28 mouse cellular contexts compared by ENCODE assay signal in genomic region chr8:128474614-128475013, GRCm38 (mm10).
DNase-seq lines count a peak whose midpoint lies in the region; ATAC-seq and TF ChIP-seq lines count a peak whose summit lies in the region.
"Had no signal": no experiment of that assay in that cellular context is flagged by ENCODE, and none has a peak within 500 bp of the region (broad histone marks: within the 10 kb centered on the region; RNA-seq: fewer than 3 reads in every experiment).

No protein-coding gene starts in this region.

- H3K36me3 ChIP-seq in intestine, embryonic 14.5 days (ENCODE audit: control insufficient read depth, insufficient read depth, low read length): peaks cover 28% of the 10 kb centered on the region
- no peaks in the 10 kb centered on the region for H3K36me3 ChIP-seq in intestine, postnatal 0 days (ENCODE audit: control insufficient read depth, insufficient read depth)
- peaks cover 27% of the 10 kb centered on the region for H3K36me3 ChIP-seq in lung, embryonic 16.5 days (ENCODE audit: control insufficient read depth, insufficient read depth, low read length)
- H3K36me3 ChIP-seq: stomach, embryonic 15.5 days had no signal

- no peaks in the 10 kb centered on the region for H3K9me3 ChIP-seq in intestine, embryonic 14.5 days (ENCODE audit: control insufficient read depth, low read length)
- H3K9me3 ChIP-seq in intestine, postnatal 0 days (ENCODE audit: control insufficient read depth): no peaks in the 10 kb centered on the region
- H3K9me3 ChIP-seq in lung, embryonic 16.5 days (ENCODE audit: control insufficient read depth, low read length): no peaks in the 10 kb centered on the region
- H3K9me3 ChIP-seq: forebrain, embryonic 15.5 days; neural tube, embryonic 13.5 days; stomach, embryonic 15.5 days had no signal

- 47% methylated on average over 2 of the region's 2 CpGs for WGBS in intestine, embryonic 14.5 days
- 34% methylated on average over 2 of the region's 2 CpGs for WGBS in intestine, postnatal 0 days
- 31% methylated on average over 2 of the region's 2 CpGs for WGBS in lung, embryonic 16.5 days
- WGBS in lung, adult 2 months: 15% methylated on average over 2 of the region's 2 CpGs

- no peaks in the 10 kb centered on the region for H3K4me1 ChIP-seq in intestine, embryonic 14.5 days (replicated peaks; ENCODE audit: control insufficient read depth, insufficient read depth, low read length)
- H3K4me1 ChIP-seq in intestine, postnatal 0 days (replicated peaks; ENCODE audit: control insufficient read depth, insufficient read depth, low read length): no peaks in the 10 kb centered on the region
- no peaks in the 10 kb centered on the region; the same call in 1 of the 2 replicates for H3K4me1 ChIP-seq in lung, embryonic 16.5 days (replicated peaks; ENCODE audit: control insufficient read depth, insufficient read depth, low read length)
- peaks cover 5% of the 10 kb centered on the region for H3K4me1 ChIP-seq in lung, adult 2 months (ENCODE audit: control insufficient read depth, insufficient read depth, low read length)
- H3K4me1 ChIP-seq: neural tube, embryonic 13.5 days; stomach, embryonic 15.5 days had no signal

- DNase-seq in intestine, embryonic 14.5 days (ENCODE audit: low spot score): no peak
- DNase-seq in lung, adult 2 months: no peak
- peak; percentile 19 for DNase-seq in yolk sac, embryonic 10.5 days (ENCODE audit: low spot score)
- no peak for DNase-seq in right cerebral cortex, adult 18-20 months
- DNase-seq in right cerebral cortex, adult 2 months (ENCODE audit: low spot score in 2 of 2): no peak
- DNase-seq: adrenal gland, adult 8-10 months; cerebellum, adult 8-10 months; cerebellum, postnatal 36 days; gastrocnemius, postnatal 25 days; heart, postnatal 14 days; kidney, adult 11 months; kidney, postnatal 14 days; layer of hippocampus, postnatal 36 days; left cerebral cortex, postnatal 4 days; lung, embryonic 14.5 days; right cerebral cortex, postnatal 25 days; thymus, postnatal 14 days had no signal

- H3K4me3 ChIP-seq in intestine, embryonic 14.5 days (ENCODE audit: low read depth, low read length): no peak overlapping the region
- no peak overlapping the region for H3K4me3 ChIP-seq in intestine, postnatal 0 days (ENCODE audit: low read depth, low read length)
- no peak overlapping the region for H3K4me3 ChIP-seq in lung, embryonic 16.5 days (ENCODE audit: low read length)
- no peak overlapping the region for H3K4me3 ChIP-seq in lung, adult 2 months (replicated peaks; ENCODE audit: extremely low read depth, low read depth, low read length)
- H3K4me3 ChIP-seq: forebrain, embryonic 15.5 days; myocyte; neural tube, embryonic 13.5 days; stomach, embryonic 15.5 days had no signal

- 0 out of 2 replicates have a peak overlapping the region, but pooled peaks have one; percentile 11 for H3K27ac ChIP-seq in intestine, embryonic 14.5 days (ENCODE audit: low read depth)
- no peak overlapping the region for H3K27ac ChIP-seq in intestine, postnatal 0 days (ENCODE audit: low read depth, low read length)
- H3K27ac ChIP-seq in lung, embryonic 16.5 days (ENCODE audit: low read length): peak overlapping the region; percentile 19
- H3K27ac ChIP-seq: forebrain, embryonic 15.5 days; liver, embryonic 14.5 days; neural tube, embryonic 13.5 days; stomach, embryonic 15.5 days had no signal

- no peaks in the 10 kb centered on the region for H3K27me3 ChIP-seq in intestine, embryonic 14.5 days (replicated peaks; ENCODE audit: control insufficient read depth, insufficient read depth, low read length)
- H3K27me3 ChIP-seq in intestine, postnatal 0 days (replicated peaks; ENCODE audit: control insufficient read depth, insufficient read depth, low read length): no peaks in the 10 kb centered on the region
- H3K27me3 ChIP-seq in lung, embryonic 16.5 days (ENCODE audit: control insufficient read depth, insufficient read depth, low read depth, low read length): no peaks in the 10 kb centered on the region
- H3K27me3 ChIP-seq: forebrain, embryonic 15.5 days; neural tube, embryonic 13.5 days; stomach, embryonic 15.5 days had no signal

- TF ChIP-seq POLR2A in lung, adult 2 months (IDR thresholded peaks at IDR 0.05; ENCODE audit: borderline replicate concordance, extremely low read depth, low read depth, low read length): no peak

- TF ChIP-seq CTCF in intestine, postnatal 0 days (IDR thresholded peaks at IDR 0.05; ENCODE audit: low read depth): no peak
- no peak for TF ChIP-seq CTCF in lung, adult 2 months (IDR thresholded peaks at IDR 0.05; ENCODE audit: insufficient read depth, low read length)

- ATAC-seq in intestine, embryonic 14.5 days (replicated peaks; ENCODE audit: low FRiP score, low TSS enrichment, low read depth): no peak
- ATAC-seq in intestine, postnatal 0 days: no peak
- 0 out of 2 replicates have a peak, but pooled peaks have one; percentile 14 for ATAC-seq in lung, embryonic 16.5 days (ENCODE audit: low read depth)
- ATAC-seq in granulocyte monocyte progenitor cell, adult 5-6 weeks (replicated peaks; ENCODE audit: poor library complexity, severe bottlenecking): peak; percentile 35; the same call in 1 of the 2 replicates
- ATAC-seq: forebrain, embryonic 15.5 days; hindbrain, embryonic 16.5 days; midbrain, embryonic 16.5 days had no signal

- H3K9ac ChIP-seq in intestine, embryonic 14.5 days (ENCODE audit: low read length): no peak overlapping the region
- no peak overlapping the region for H3K9ac ChIP-seq in intestine, postnatal 0 days (ENCODE audit: low read depth, low read length)
- H3K9ac ChIP-seq in lung, embryonic 16.5 days (ENCODE audit: low read length): no peak overlapping the region
- H3K9ac ChIP-seq: forebrain, embryonic 15.5 days; liver, embryonic 14.5 days; lung, embryonic 14.5 days; neural tube, embryonic 13.5 days; stomach, embryonic 15.5 days had no signal

- H3K4me2 ChIP-seq in intestine, embryonic 14.5 days (ENCODE audit: low read length): no peak overlapping the region
- no peak overlapping the region for H3K4me2 ChIP-seq in intestine, postnatal 0 days (replicated peaks; ENCODE audit: low read depth)
- H3K4me2 ChIP-seq in lung, embryonic 16.5 days (ENCODE audit: low read depth, low read length): no peak overlapping the region
- H3K4me2 ChIP-seq: forebrain, embryonic 15.5 days; lung, embryonic 14.5 days; midbrain, embryonic 11.5 days; neural tube, embryonic 13.5 days; stomach, embryonic 15.5 days had no signal

Comparison
In these comparisons a context has a peak if more than half of its experiments do, and no peak if none do; other contexts are left out.
1. ATAC-seq: peak in lung, embryonic 16.5 days (single experiment) and granulocyte monocyte progenitor cell, adult 5-6 weeks (single experiment); none in intestine, embryonic 14.5 days (single experiment) and intestine, postnatal 0 days (single experiment).